Mouse (Mus musculus) forebrain, postnatal 0 days (tissue): Measurements from ENCODE around the gene Cyp27b1. TPM values are rescaled to one million over a fixed set of nuclear protein-coding genes. Genes with fewer than 3 reads are reported as not detected.

Source experiments
- ATAC-seq: fragments of 200-750 bp; cut with Nextera tagmentation; 2 replicates; pipeline ENCODE4 v1.8.0; 2017; ENCODE audit warnings: mild to moderate bottlenecking, moderate library complexity
- DNase-seq: peaks from one replicate; pipeline ENCODE4 v3.0.0-alpha.2; 2015
- H3K27ac ChIP-seq: fragments of 300-500 bp; sonication (generic); 2 replicates; pipeline ENCODE4 v1.5.1; 2014; ENCODE audit warnings: low read depth, mild to moderate bottlenecking, antibody characterized with exemption, low read length, moderate library complexity, mixed read lengths
- H3K27me3 ChIP-seq: fragments of 300-500 bp; sonication (generic); 2 replicates; pipeline ENCODE4 v1.6.1; 2014; ENCODE audit warnings: mild to moderate bottlenecking, low read length, mixed read lengths; ENCODE audit not compliant: insufficient read depth
- H3K36me3 ChIP-seq: fragments of 300-500 bp; sonication (generic); 2 replicates; pipeline ENCODE4 v1.6.1; 2014; ENCODE audit warnings: mild to moderate bottlenecking, moderate library complexity; ENCODE audit not compliant: insufficient read depth
- H3K4me1 ChIP-seq: fragments of 300-500 bp; sonication (generic); 2 replicates; pipeline ENCODE4 v1.6.1; 2014; ENCODE audit warnings: antibody characterized with exemption; ENCODE audit not compliant: insufficient read depth
- H3K4me2 ChIP-seq: fragments of 300-500 bp; sonication (generic); 2 replicates; pipeline ENCODE4 v1.6.1; 2014; ENCODE audit warnings: low read depth, mild to moderate bottlenecking, moderate library complexity
- H3K4me3 ChIP-seq: fragments of 300-500 bp; sonication (generic); 2 replicates; pipeline ENCODE4 v1.5.1; 2014; ENCODE audit warnings: low read depth, low read length, mixed read lengths
- H3K9ac ChIP-seq: fragments of 300-500 bp; sonication (generic); 2 replicates; pipeline ENCODE4 v1.6.1; 2014; ENCODE audit warnings: mild to moderate bottlenecking
- H3K9me3 ChIP-seq: fragments of 300-500 bp; sonication (generic); 2 replicates; pipeline ENCODE4 v1.6.1; 2016; ENCODE audit warnings: low read length
- CTCF ChIP-seq: sonication (generic); IDR thresholded peaks from 2 replicates; pipeline ENCODE4 v1.5.1; 2016; ENCODE audit warnings: antibody characterized with exemption, control low read depth, low read depth
- WGBS: fragments of 180-500 bp; shearing (Covaris S2); extraction: QIAGEN DNeasy Blood & Tissue Kit; methylation state at CpG from one replicate; pipeline ENCODE4 v1.1.7; 2014; 5-methylcytosine and 5-hydroxymethylcytosine counted together
- polyA plus RNA-seq: library from polyadenylated mRNA; unstranded; fragments of >200 nt; fragmentation: Nextera tagmentation; extraction: Ambion mirVana; gene quantifications from 2 replicates; pipeline ENCODE4 v1.2.1, GENCODE M21; 2015
- total RNA-seq: library from RNA; depleted of rRNA; stranded (reverse); fragments of >200 nt; gene quantifications from 2 replicates; pipeline ENCODE4 v1.2.3, GENCODE M21; 2014

Cyp27b1 gene
- total and polyA plus RNA-seq, 2 experiments from 2014 or later: 0.11 to 0.33 TPM

GRCm38 (mm10) chr10:127016488-127016887 lies 31.6 kb upstream of the Cyp27b1 start:
- DNase-seq (no peak), ATAC-seq (no peak)
- no peak overlapping the region for H3K4me3 ChIP-seq
- no peak overlapping the region for H3K9ac ChIP-seq
- no peak overlapping the region for H3K27ac ChIP-seq
- H3K27me3 ChIP-seq: no peaks in the 10 kb centered on the region
- 0 out of 2 replicates have a peak, but pooled peaks have one; percentile 30 for TF ChIP-seq CTCF
- no peaks in the 10 kb centered on the region for H3K36me3 ChIP-seq
- no peaks in the 10 kb centered on the region for H3K9me3 ChIP-seq
- no peak overlapping the region for H3K4me2 ChIP-seq
- no peaks in the 10 kb centered on the region for H3K4me1 ChIP-seq
- WGBS: 64% methylated on average over 5 of the region's 5 CpGs

- H3K4me1 ChIP-seq: no peaks in the 10 kb centered on the region
- ATAC-seq: no peak
- H3K9me3 ChIP-seq: no peaks in the 10 kb centered on the region
- TF ChIP-seq CTCF: no peak
- H3K4me3 ChIP-seq: no peak overlapping the region
- DNase-seq: no peak
- H3K27ac ChIP-seq: no peak overlapping the region
- WGBS: 25% methylated on average over 2 of the region's 2 CpGs
- H3K4me2 ChIP-seq: no peak overlapping the region
- no peaks in the 10 kb centered on the region for H3K27me3 ChIP-seq
- no peak overlapping the region for H3K9ac ChIP-seq
- peaks cover 4% of the 10 kb centered on the region; the same call in 1 of the 2 replicates for H3K36me3 ChIP-seq
These were observed 31.0 kb upstream of the Cyp27b1 start for GRCm38 (mm10) chr10:127017071-127017470.

- no peak for TF ChIP-seq CTCF
- no peak for ATAC-seq
- H3K9me3 ChIP-seq: no peaks in the 10 kb centered on the region
- no peak overlapping the region for H3K9ac ChIP-seq
- H3K4me3 ChIP-seq: no peak overlapping the region
- peaks cover 15% of the 10 kb centered on the region for H3K36me3 ChIP-seq
- 75% methylated on average over 16 of the region's 16 CpGs for WGBS
- H3K4me2 ChIP-seq: no peak overlapping the region
- H3K4me1 ChIP-seq: no peaks in the 10 kb centered on the region
- no peak overlapping the region for H3K27ac ChIP-seq
- DNase-seq: no peak
- no peaks in the 10 kb centered on the region for H3K27me3 ChIP-seq
These were observed 29.6 kb upstream of the Cyp27b1 start for GRCm38 (mm10) chr10:127018422-127018821.

- H3K9me3 ChIP-seq: no peaks in the 10 kb centered on the region
- H3K4me1 ChIP-seq: no peaks in the 10 kb centered on the region
- peaks cover 25% of the 10 kb centered on the region for H3K36me3 ChIP-seq
- H3K4me2 ChIP-seq: peak within 1 kb of the TSS; percentile 62
- peak within 1 kb of the TSS; percentile 78 for H3K9ac ChIP-seq
- H3K27ac ChIP-seq: peak within 1 kb of the TSS; percentile 60
- 4% methylated on average over 55 of the region's 56 CpGs for WGBS
- peak; percentile 91 for ATAC-seq
- TF ChIP-seq CTCF: peak; percentile 96
- H3K27me3 ChIP-seq: no peaks in the 10 kb centered on the region
- H3K4me3 ChIP-seq: peak within 1 kb of the TSS; percentile 68
- DNase-seq: peak; percentile 96
These were observed 17.4 kb upstream of the Cyp27b1 start, which contains the start of gene Tsfm for GRCm38 (mm10) chr10:127030336-127031296. Gene Tsfm (minus strand): TSS chr10:127030840.

- Histone ChIP-seq H3K4me2 (no peak overlapping the region), H3K27ac (no peak overlapping the region), H3K9ac (no peak overlapping the region), H3K27me3 (no peaks in the 10 kb centered on the region), H3K9me3 (no peaks in the 10 kb centered on the region), H3K4me1 (no peaks in the 10 kb centered on the region), H3K4me3 (no peak overlapping the region), H3K36me3 (peaks cover 4% of the 10 kb centered on the region)
- TF ChIP-seq CTCF: no peak
- DNase-seq (no peak), ATAC-seq (no peak)
- 90% methylated on average over 8 of the region's 8 CpGs for WGBS
These were observed 14.7 kb upstream of the Cyp27b1 start for GRCm38 (mm10) chr10:127033301-127033741.

GRCm38 (mm10) chr10:127036273-127036672 lies 11.8 kb upstream of the Cyp27b1 start:
- no peak for TF ChIP-seq CTCF
- Histone ChIP-seq H3K36me3 (no peaks in the 10 kb centered on the region), H3K4me1 (no peaks in the 10 kb centered on the region), H3K9ac (no peak overlapping the region), H3K9me3 (no peaks in the 10 kb centered on the region), H3K27ac (no peak overlapping the region), H3K4me2 (no peak overlapping the region), H3K27me3 (no peaks in the 10 kb centered on the region), H3K4me3 (no peak overlapping the region)
- 84% methylated on average over 12 of the region's 12 CpGs for WGBS
- DNase-seq (no peak), ATAC-seq (no peak)

- H3K4me3 ChIP-seq: no peak overlapping the region
These were observed 10.4 kb upstream of the Cyp27b1 start for GRCm38 (mm10) chr10:127037641-127038040.

More at GRCm38 (mm10) chr10:127037641-127038040, 10.4 kb upstream of the Cyp27b1 start:
- H3K9ac ChIP-seq: no peak overlapping the region
- no peak overlapping the region for H3K4me2 ChIP-seq
- H3K9me3 ChIP-seq: no peaks in the 10 kb centered on the region
- no peak for TF ChIP-seq CTCF
- no peak for DNase-seq
- no peak overlapping the region for H3K27ac ChIP-seq
- WGBS: 71% methylated on average over 12 of the region's 12 CpGs
- no peak for ATAC-seq
- H3K36me3 ChIP-seq: no peaks in the 10 kb centered on the region
- H3K4me1 ChIP-seq: peaks cover 5% of the 10 kb centered on the region
- H3K27me3 ChIP-seq: no peaks in the 10 kb centered on the region
